Mouse (Mus musculus): ENCODE data around the gene Slit3. TPM values are rescaled to one million over a fixed set of nuclear protein-coding genes. Genes with fewer than 3 reads are reported as not detected.
A peak's percentile ranks its signal among the peaks of the same experiment; 100 is the strongest.

Gene Slit3
- polyA plus RNA-seq, 1 experiment from 2014 or later: 14.2 TPM

DNA sequence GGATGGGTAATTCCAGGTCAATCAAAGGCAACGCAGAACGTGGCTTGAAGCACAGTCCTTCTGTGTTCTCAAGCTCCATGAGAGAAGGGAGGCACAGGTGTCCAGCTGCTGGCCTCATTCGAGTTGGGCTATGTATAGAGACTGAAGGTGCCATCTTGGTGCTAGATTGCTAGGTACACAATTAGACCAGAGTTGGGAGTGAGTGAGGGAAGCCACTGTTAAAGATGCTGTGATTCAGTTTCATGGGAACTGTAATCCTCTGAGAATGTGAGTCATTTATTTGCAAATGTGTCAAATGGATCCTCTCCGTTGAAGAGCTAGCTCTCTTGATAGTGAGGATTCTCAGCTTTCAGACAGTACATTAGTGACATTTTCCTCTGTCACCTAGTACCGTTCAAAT, 277.3 kb downstream of the Slit3 start:
- H3K9ac ChIP-seq (replicated peaks; ENCODE audit: low read depth): no peak overlapping the region
- H3K4me2 ChIP-seq (replicated peaks; ENCODE audit: low read depth, low read length): no peak overlapping the region
- H3K9me3 ChIP-seq (ENCODE audit: low read length): no peaks in the 10 kb centered on the region
- no peaks in the 10 kb centered on the region for H3K4me1 ChIP-seq (ENCODE audit: insufficient read depth, low read depth, low read length)
- 0 out of 2 replicates have a peak, but pooled peaks cover 3% of the 10 kb centered on the region for H3K27me3 ChIP-seq (replicated peaks; ENCODE audit: insufficient read depth, low read length)
- WGBS: 69% methylated on average over 5 of the region's 5 CpGs
- DNase-seq (ENCODE audit: low spot score) (no peak), ATAC-seq (no peak)
- no peak for TF ChIP-seq EP300 (IDR thresholded peaks at IDR 0.05)
- no peak for TF ChIP-seq CTCF (IDR thresholded peaks at IDR 0.05)
- no peak overlapping the region for H3K4me3 ChIP-seq (ENCODE audit: low read depth, low read length)
- no peaks in the 10 kb centered on the region for H3K36me3 ChIP-seq (ENCODE audit: insufficient read depth, low read length)
- H3K27ac ChIP-seq (ENCODE audit: low read length): no peak overlapping the region

DNA sequence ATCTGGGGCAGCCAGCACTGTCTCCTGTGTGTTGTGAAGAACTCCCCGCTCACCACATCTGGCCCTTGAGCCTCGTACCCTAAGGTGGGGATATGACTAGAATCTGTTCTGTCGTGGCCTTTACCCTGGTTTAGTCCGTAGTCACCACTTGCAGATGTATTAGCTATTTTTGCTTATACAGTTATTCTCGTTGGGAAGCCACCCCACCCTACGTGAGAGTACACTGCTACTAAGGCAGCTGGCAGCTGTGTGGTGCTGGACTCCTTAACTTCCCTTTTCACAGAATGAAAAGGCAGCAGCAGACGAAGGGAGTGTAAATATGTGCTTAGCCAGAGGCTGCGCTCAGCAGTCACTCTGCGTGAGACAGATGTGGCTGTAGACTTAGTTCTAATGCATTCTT, 282.5 kb downstream of the Slit3 start:
- DNase-seq (ENCODE audit: low spot score) (no peak), ATAC-seq (no peak)
- Histone ChIP-seq H3K4me1 (ENCODE audit: insufficient read depth, low read depth, low read length) (0 out of 2 replicates have a peak, but pooled peaks cover 7% of the 10 kb centered on the region), H3K36me3 (ENCODE audit: insufficient read depth, low read length) (no peaks in the 10 kb centered on the region), H3K27me3 (replicated peaks; ENCODE audit: insufficient read depth, low read length) (no peaks in the 10 kb centered on the region), H3K9ac (replicated peaks; ENCODE audit: low read depth) (no peak overlapping the region), H3K4me2 (replicated peaks; ENCODE audit: low read depth, low read length) (no peak overlapping the region), H3K9me3 (ENCODE audit: low read length) (no peaks in the 10 kb centered on the region), H3K27ac (ENCODE audit: low read length) (no peak overlapping the region), H3K4me3 (ENCODE audit: low read depth, low read length) (no peak overlapping the region)
- TF ChIP-seq CTCF (IDR thresholded peaks at IDR 0.05) (no peak), EP300 (IDR thresholded peaks at IDR 0.05) (no peak)
- 69% methylated on average over 9 of the region's 9 CpGs for WGBS

DNA sequence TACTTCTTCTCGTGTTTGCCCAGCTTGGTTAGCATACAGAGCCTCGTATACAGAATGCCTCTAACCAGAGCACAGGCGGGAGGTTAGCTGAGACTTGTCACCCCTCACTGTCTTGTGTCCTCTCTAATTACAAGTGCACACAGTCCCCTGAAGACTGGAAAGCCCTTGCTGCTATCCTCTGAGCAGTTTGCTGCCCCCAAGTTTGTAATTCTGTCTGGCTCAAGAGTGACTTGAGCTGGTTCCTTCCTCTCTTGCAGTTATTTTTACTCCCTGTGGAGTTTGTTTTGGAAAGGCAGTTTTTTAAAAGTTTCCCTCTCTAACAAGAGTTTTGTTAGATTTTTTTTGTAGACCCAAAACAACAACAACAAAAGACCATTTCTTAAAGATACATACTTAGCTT, 285.0 kb downstream of the Slit3 start:
- Histone ChIP-seq H3K9me3 (ENCODE audit: low read length) (no peaks in the 10 kb centered on the region), H3K4me2 (replicated peaks; ENCODE audit: low read depth, low read length) (no peak overlapping the region), H3K27me3 (replicated peaks; ENCODE audit: insufficient read depth, low read length) (no peaks in the 10 kb centered on the region), H3K27ac (ENCODE audit: low read length) (no peak overlapping the region), H3K36me3 (ENCODE audit: insufficient read depth, low read length) (no peaks in the 10 kb centered on the region), H3K9ac (replicated peaks; ENCODE audit: low read depth) (no peak overlapping the region), H3K4me3 (ENCODE audit: low read depth, low read length) (no peak overlapping the region), H3K4me1 (ENCODE audit: insufficient read depth, low read depth, low read length) (0 out of 2 replicates have a peak, but pooled peaks cover 7% of the 10 kb centered on the region)
- DNase-seq (ENCODE audit: low spot score) (no peak), ATAC-seq (no peak)
- 49% methylated on average over 3 of the region's 3 CpGs for WGBS
- TF ChIP-seq EP300 (IDR thresholded peaks at IDR 0.05) (no peak), CTCF (IDR thresholded peaks at IDR 0.05) (no peak)

- no peaks in the 10 kb centered on the region for H3K9me3 ChIP-seq (ENCODE audit: low read length)
- H3K4me3 ChIP-seq (ENCODE audit: low read depth, low read length): no peak overlapping the region
- DNase-seq (ENCODE audit: low spot score): peak; percentile 42
- no peak overlapping the region for H3K9ac ChIP-seq (replicated peaks; ENCODE audit: low read depth)
- no peak overlapping the region for H3K4me2 ChIP-seq (replicated peaks; ENCODE audit: low read depth, low read length)
- WGBS: 44% methylated on average over 6 of the region's 6 CpGs
- ATAC-seq: no peak
- no peaks in the 10 kb centered on the region for H3K27me3 ChIP-seq (replicated peaks; ENCODE audit: insufficient read depth, low read length)
- H3K27ac ChIP-seq (ENCODE audit: low read length): no peak overlapping the region
- no peaks in the 10 kb centered on the region for H3K36me3 ChIP-seq (ENCODE audit: insufficient read depth, low read length)
- no peak for TF ChIP-seq CTCF (IDR thresholded peaks at IDR 0.05)
- no peak for TF ChIP-seq EP300 (IDR thresholded peaks at IDR 0.05)
- H3K4me1 ChIP-seq (ENCODE audit: insufficient read depth, low read depth, low read length): 0 out of 2 replicates have a peak, but pooled peaks cover 7% of the 10 kb centered on the region
Measured at GRCm38 (mm10) chr11:35406522-35406921, 285.5 kb downstream of the Slit3 start.

GRCm38 (mm10) chr11:35407341-35408154, 286.5 kb downstream of the Slit3 start:
- Histone ChIP-seq H3K9me3 (ENCODE audit: low read length) (no peaks in the 10 kb centered on the region), H3K27ac (ENCODE audit: low read length) (no peak overlapping the region), H3K4me1 (ENCODE audit: insufficient read depth, low read depth, low read length) (0 out of 2 replicates have a peak, but pooled peaks cover 7% of the 10 kb centered on the region), H3K36me3 (ENCODE audit: insufficient read depth, low read length) (no peaks in the 10 kb centered on the region), H3K9ac (replicated peaks; ENCODE audit: low read depth) (no peak overlapping the region), H3K27me3 (replicated peaks; ENCODE audit: insufficient read depth, low read length) (no peaks in the 10 kb centered on the region), H3K4me2 (replicated peaks; ENCODE audit: low read depth, low read length) (no peak overlapping the region), H3K4me3 (ENCODE audit: low read depth, low read length) (no peak overlapping the region)
- TF ChIP-seq CTCF (IDR thresholded peaks at IDR 0.05) (peak; percentile 83), EP300 (IDR thresholded peaks at IDR 0.05) (no peak)
- 40% methylated on average over 12 of the region's 12 CpGs for WGBS
- DNase-seq (ENCODE audit: low spot score) (peak; percentile 92), ATAC-seq (peak; percentile 71)

DNA sequence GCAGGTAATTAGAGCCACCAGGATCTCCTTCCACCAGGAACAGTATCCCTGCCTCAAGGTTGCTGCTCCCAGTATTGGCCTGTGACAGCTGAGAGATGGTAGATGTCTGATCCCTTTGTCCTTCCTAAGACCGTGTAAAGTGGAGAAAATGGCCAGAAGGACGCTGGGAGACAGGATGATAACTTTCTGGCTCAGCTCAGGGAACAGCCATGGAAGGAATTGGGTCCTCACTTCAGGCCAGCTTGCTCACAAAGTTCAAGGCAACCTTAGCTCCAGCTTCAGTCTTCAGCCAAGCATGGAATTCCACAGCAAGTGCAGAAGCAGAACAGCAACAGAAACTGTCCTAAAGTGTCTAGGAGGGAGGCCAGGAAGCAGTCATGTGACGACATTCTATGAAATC, 289.4 kb downstream of the Slit3 start:
- ATAC-seq (no peak), DNase-seq (ENCODE audit: low spot score) (no peak)
- H3K36me3 ChIP-seq (ENCODE audit: insufficient read depth, low read length): no peaks in the 10 kb centered on the region
- no peak overlapping the region for H3K9ac ChIP-seq (replicated peaks; ENCODE audit: low read depth)
- TF ChIP-seq EP300 (IDR thresholded peaks at IDR 0.05): no peak
- TF ChIP-seq CTCF (IDR thresholded peaks at IDR 0.05): no peak
- 0 out of 2 replicates have a peak, but pooled peaks cover 7% of the 10 kb centered on the region for H3K4me1 ChIP-seq (ENCODE audit: insufficient read depth, low read depth, low read length)
- H3K4me3 ChIP-seq (ENCODE audit: low read depth, low read length): no peak overlapping the region
- WGBS: 53% methylated on average over 3 of the region's 3 CpGs
- no peak overlapping the region for H3K4me2 ChIP-seq (replicated peaks; ENCODE audit: low read depth, low read length)
- H3K27ac ChIP-seq (ENCODE audit: low read length): no peak overlapping the region
- no peaks in the 10 kb centered on the region for H3K27me3 ChIP-seq (replicated peaks; ENCODE audit: insufficient read depth, low read length)
- no peaks in the 10 kb centered on the region for H3K9me3 ChIP-seq (ENCODE audit: low read length)

Measured in lung, postnatal 0 days (tissue).